Mouse (Mus musculus): Measurements from ENCODE around the gene Wscd2. TPM values are rescaled to one million over a fixed set of nuclear protein-coding genes. Genes with fewer than 3 reads are reported as not detected.

Wscd2 gene
- polyA plus RNA-seq (2015; fragmentation: Nextera tagmentation; extraction: Ambion mirVana) = 6.6 and 11.3 TPM in 2 replicates

DNA sequence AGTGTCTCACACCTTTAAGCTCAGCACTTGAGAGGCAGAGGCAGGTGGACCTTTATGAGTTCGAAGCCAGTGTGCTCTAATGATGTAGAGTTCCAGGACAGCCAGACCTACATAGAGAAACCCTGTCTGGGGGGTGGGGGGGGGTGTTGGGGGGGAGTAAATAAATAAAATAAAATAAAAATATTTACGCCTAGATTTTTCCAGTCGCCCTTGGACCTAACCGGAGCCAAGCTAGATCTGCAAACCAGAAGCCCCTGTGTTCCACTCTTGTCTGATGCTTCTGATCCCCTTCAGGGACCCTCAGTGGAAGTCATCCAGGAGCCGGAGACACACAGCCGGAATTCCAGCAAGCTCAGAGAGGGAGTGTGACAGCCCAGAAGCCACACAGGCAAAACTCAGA lies at the start of gene Wscd2:
Gene Wscd2 (plus strand): TSS at position 301 of the 400 bp plus-strand sequence.
- peak within 1 kb of the TSS; percentile 58 for H3K4me3 ChIP-seq (replicated peaks; ENCODE audit: low read length)
- ATAC-seq = no peak
- WGBS = 56% methylated on average over 6 of the region's 6 CpGs

GRCm38 (mm10) chr5:113442180-113442579 lies 48.0 kb upstream of the Wscd2 start:
- Histone ChIP-seq H3K9ac (replicated peaks; ENCODE audit: low read depth, low read length) (no peak overlapping the region), H3K36me3 (ENCODE audit: control insufficient read depth, insufficient read depth) (no peaks in the 10 kb centered on the region), H3K27me3 (replicated peaks; ENCODE audit: control insufficient read depth, insufficient read depth, low read length) (no peaks in the 10 kb centered on the region), H3K27ac (ENCODE audit: low read length) (no peak overlapping the region), H3K4me1 (replicated peaks; ENCODE audit: control insufficient read depth, insufficient read depth, low read length) (no peaks in the 10 kb centered on the region), H3K4me2 (ENCODE audit: low read length) (no peak overlapping the region), H3K9me3 (ENCODE audit: control insufficient read depth, low read length) (no peaks in the 10 kb centered on the region), H3K4me3 (replicated peaks; ENCODE audit: low read length) (no peak overlapping the region)
- no peak for ATAC-seq
- WGBS = 45% methylated on average over 3 of the region's 3 CpGs

More for the DNA sequence above, at the start of gene Wscd2:
- no peaks in the 10 kb centered on the region for H3K36me3 ChIP-seq (ENCODE audit: control insufficient read depth, insufficient read depth)
- peaks cover 26% of the 10 kb centered on the region for H3K4me1 ChIP-seq (replicated peaks; ENCODE audit: control insufficient read depth, insufficient read depth, low read length)
- H3K27ac ChIP-seq (ENCODE audit: low read length) = peak within 1 kb of the TSS; percentile 66
- no peaks in the 10 kb centered on the region for H3K9me3 ChIP-seq (ENCODE audit: control insufficient read depth, low read length)
- no peaks in the 10 kb centered on the region for H3K27me3 ChIP-seq (replicated peaks; ENCODE audit: control insufficient read depth, insufficient read depth, low read length)
- peak within 1 kb of the TSS; percentile 60 for H3K4me2 ChIP-seq (ENCODE audit: low read length)
- H3K9ac ChIP-seq (replicated peaks; ENCODE audit: low read depth, low read length) = peak within 1 kb of the TSS; percentile 61

DNA sequence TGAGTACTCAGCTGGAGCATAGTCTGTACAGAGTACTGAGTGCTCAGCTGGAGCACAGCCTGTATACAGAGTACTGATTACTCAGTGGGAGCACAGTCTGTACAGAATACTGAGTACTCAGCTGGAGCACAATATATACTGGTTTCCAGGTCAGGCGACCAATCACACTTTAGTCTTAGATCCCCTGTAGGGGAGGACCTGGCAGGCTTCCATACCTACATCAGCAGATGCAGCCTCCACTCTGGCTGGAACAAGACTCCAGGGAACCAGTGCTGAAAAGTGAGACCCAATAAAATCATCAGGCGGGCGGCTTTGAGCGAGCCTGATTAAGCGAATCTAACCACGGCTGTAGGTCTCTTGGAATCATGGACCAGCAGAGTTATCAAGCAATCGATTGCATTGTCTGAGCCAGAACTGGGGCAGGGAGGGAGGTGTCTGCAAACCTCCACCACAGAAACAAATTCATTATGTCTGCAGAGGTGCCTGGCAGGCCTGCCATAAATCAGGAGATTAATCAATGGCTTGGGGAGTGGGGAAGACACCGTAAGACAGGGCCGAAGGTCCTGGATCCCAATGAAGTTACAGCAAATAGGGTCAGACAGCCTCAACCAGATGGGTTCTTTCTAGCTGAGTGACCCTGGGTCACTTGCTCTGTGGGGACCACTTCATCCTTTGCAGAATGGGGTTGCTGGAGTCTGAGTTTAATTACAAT lies 42.0 kb upstream of the Wscd2 start:
- H3K9ac ChIP-seq (replicated peaks; ENCODE audit: low read depth, low read length) = no peak overlapping the region
- no peaks in the 10 kb centered on the region for H3K9me3 ChIP-seq (ENCODE audit: control insufficient read depth, low read length)
- H3K4me2 ChIP-seq (ENCODE audit: low read length) = no peak overlapping the region
- 70% methylated on average over 9 of the region's 9 CpGs for WGBS
- ATAC-seq = no peak
- H3K27me3 ChIP-seq (replicated peaks; ENCODE audit: control insufficient read depth, insufficient read depth, low read length) = no peaks in the 10 kb centered on the region
- H3K4me1 ChIP-seq (replicated peaks; ENCODE audit: control insufficient read depth, insufficient read depth, low read length) = peaks cover 5% of the 10 kb centered on the region
- H3K36me3 ChIP-seq (ENCODE audit: control insufficient read depth, insufficient read depth) = no peaks in the 10 kb centered on the region
- H3K4me3 ChIP-seq (replicated peaks; ENCODE audit: low read length) = no peak overlapping the region
- no peak overlapping the region for H3K27ac ChIP-seq (ENCODE audit: low read length)

DNA sequence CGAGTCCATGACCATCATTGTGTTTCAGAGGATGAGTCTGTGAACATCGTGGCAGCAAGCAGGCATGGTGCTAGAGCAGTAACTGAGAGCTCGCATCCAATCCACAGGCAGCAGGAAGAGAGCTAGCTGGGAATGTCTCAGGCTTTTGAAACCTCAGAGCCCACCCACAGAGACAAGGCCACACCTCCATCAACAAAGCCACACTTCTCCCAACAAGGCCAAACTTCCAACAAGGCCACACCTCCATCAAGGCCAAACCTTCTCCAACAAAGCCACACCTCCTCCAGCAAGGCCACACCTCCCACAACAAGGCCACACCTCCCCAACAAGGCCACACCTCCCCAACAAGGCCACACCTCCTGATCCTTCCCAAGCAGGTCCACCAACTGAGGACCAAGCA lies 40.8 kb upstream of the Wscd2 start:
- Histone ChIP-seq H3K4me1 (replicated peaks; ENCODE audit: control insufficient read depth, insufficient read depth, low read length) (peaks cover 5% of the 10 kb centered on the region), H3K36me3 (ENCODE audit: control insufficient read depth, insufficient read depth) (no peaks in the 10 kb centered on the region), H3K9ac (replicated peaks; ENCODE audit: low read depth, low read length) (no peak overlapping the region), H3K4me3 (replicated peaks; ENCODE audit: low read length) (no peak overlapping the region), H3K27me3 (replicated peaks; ENCODE audit: control insufficient read depth, insufficient read depth, low read length) (no peaks in the 10 kb centered on the region), H3K9me3 (ENCODE audit: control insufficient read depth, low read length) (no peaks in the 10 kb centered on the region), H3K27ac (ENCODE audit: low read length) (no peak overlapping the region), H3K4me2 (ENCODE audit: low read length) (no peak overlapping the region)
- WGBS = 79% methylated on average over 3 of the region's 3 CpGs
- no peak for ATAC-seq

GRCm38 (mm10) chr5:113452691-113453090 lies 37.4 kb upstream of the Wscd2 start:
- Histone ChIP-seq H3K4me3 (replicated peaks; ENCODE audit: low read length) (no peak overlapping the region), H3K27ac (ENCODE audit: low read length) (no peak overlapping the region), H3K4me2 (ENCODE audit: low read length) (no peak overlapping the region), H3K9me3 (ENCODE audit: control insufficient read depth, low read length) (no peaks in the 10 kb centered on the region; the same call in 1 of the 2 replicates), H3K9ac (replicated peaks; ENCODE audit: low read depth, low read length) (no peak overlapping the region), H3K36me3 (ENCODE audit: control insufficient read depth, insufficient read depth) (no peaks in the 10 kb centered on the region), H3K4me1 (replicated peaks; ENCODE audit: control insufficient read depth, insufficient read depth, low read length) (peaks cover 7% of the 10 kb centered on the region), H3K27me3 (replicated peaks; ENCODE audit: control insufficient read depth, insufficient read depth, low read length) (no peaks in the 10 kb centered on the region)
- no peak for ATAC-seq
- 6% methylated on average over 1 of the region's 1 CpGs for whole genome bisulfite sequencing

DNA sequence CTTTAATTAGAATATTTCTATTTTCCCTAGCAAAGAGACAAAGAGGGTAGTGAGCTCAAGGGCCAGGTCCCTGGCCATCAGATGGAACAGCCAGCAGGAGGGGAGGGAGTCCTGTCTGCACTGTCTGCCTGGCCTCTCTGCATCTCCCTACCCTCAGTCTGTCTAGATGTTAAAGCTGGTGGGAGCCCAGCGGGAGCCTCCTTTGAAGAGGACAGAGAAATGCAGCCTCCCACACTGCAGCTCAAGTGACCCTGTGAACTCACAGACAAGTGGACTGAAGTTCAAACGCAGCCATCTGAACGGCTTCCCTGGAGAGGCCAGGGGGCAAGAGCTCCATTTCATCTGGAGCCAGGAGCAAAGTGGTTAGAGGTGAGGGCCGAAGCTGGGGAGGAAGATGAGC lies 36.8 kb upstream of the Wscd2 start:
- Histone ChIP-seq H3K9me3 (ENCODE audit: control insufficient read depth, low read length) (peaks cover 3% of the 10 kb centered on the region; the same call in 1 of the 2 replicates), H3K27me3 (replicated peaks; ENCODE audit: control insufficient read depth, insufficient read depth, low read length) (no peaks in the 10 kb centered on the region), H3K4me3 (replicated peaks; ENCODE audit: low read length) (no peak overlapping the region), H3K27ac (ENCODE audit: low read length) (no peak overlapping the region), H3K36me3 (ENCODE audit: control insufficient read depth, insufficient read depth) (no peaks in the 10 kb centered on the region), H3K4me2 (ENCODE audit: low read length) (no peak overlapping the region), H3K4me1 (replicated peaks; ENCODE audit: control insufficient read depth, insufficient read depth, low read length) (peaks cover 7% of the 10 kb centered on the region), H3K9ac (replicated peaks; ENCODE audit: low read depth, low read length) (no peak overlapping the region)
- ATAC-seq = no peak
- 5% methylated on average over 4 of the region's 4 CpGs for WGBS

- Histone ChIP-seq H3K4me1 (replicated peaks; ENCODE audit: control insufficient read depth, insufficient read depth, low read length) (peaks cover 15% of the 10 kb centered on the region), H3K36me3 (ENCODE audit: control insufficient read depth, insufficient read depth) (no peaks in the 10 kb centered on the region), H3K27me3 (replicated peaks; ENCODE audit: control insufficient read depth, insufficient read depth, low read length) (no peaks in the 10 kb centered on the region), H3K4me3 (replicated peaks; ENCODE audit: low read length) (no peak overlapping the region), H3K9me3 (ENCODE audit: control insufficient read depth, low read length) (peaks cover 3% of the 10 kb centered on the region; the same call in 1 of the 2 replicates), H3K4me2 (ENCODE audit: low read length) (no peak overlapping the region), H3K9ac (replicated peaks; ENCODE audit: low read depth, low read length) (no peak overlapping the region), H3K27ac (ENCODE audit: low read length) (no peak overlapping the region)
- WGBS = 76% methylated on average over 10 of the region's 10 CpGs
- no peak for ATAC-seq
Observed at GRCm38 (mm10) chr5:113456020-113456419, 34.1 kb upstream of the Wscd2 start.

GRCm38 (mm10) chr5:113456756-113457155 lies 33.4 kb upstream of the Wscd2 start:
- Histone ChIP-seq H3K27me3 (replicated peaks; ENCODE audit: control insufficient read depth, insufficient read depth, low read length) (no peaks in the 10 kb centered on the region), H3K9me3 (ENCODE audit: control insufficient read depth, low read length) (peaks cover 3% of the 10 kb centered on the region; the same call in 1 of the 2 replicates), H3K9ac (replicated peaks; ENCODE audit: low read depth, low read length) (no peak overlapping the region), H3K36me3 (ENCODE audit: control insufficient read depth, insufficient read depth) (no peaks in the 10 kb centered on the region), H3K4me3 (replicated peaks; ENCODE audit: low read length) (no peak overlapping the region), H3K4me2 (ENCODE audit: low read length) (no peak overlapping the region), H3K4me1 (replicated peaks; ENCODE audit: control insufficient read depth, insufficient read depth, low read length) (peaks cover 19% of the 10 kb centered on the region), H3K27ac (ENCODE audit: low read length) (no peak overlapping the region)
- 91% methylated on average over 4 of the region's 4 CpGs for WGBS
- no peak for ATAC-seq

DNA sequence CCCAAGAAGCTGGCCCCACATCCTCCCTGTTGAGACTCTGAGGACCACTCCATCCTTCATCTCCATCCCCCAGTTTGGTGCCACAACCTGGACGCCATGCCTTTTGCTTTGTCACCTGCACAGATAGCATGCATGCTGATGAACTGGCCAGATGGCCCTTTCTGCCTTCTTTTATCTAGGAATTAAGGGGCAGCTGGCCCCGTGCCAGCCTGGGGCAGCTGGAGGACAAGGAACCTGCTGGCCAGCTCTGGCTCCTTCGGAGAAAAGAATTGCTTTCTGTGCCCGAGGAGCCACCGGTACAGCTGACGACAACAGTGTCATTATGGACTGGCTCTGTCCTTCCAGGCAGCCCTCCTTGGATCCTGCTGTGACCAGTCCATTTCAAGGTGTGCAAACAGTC lies 32.9 kb upstream of the Wscd2 start:
- WGBS = 32% methylated on average over 6 of the region's 6 CpGs
- H3K36me3 ChIP-seq (ENCODE audit: control insufficient read depth, insufficient read depth) = no peaks in the 10 kb centered on the region
- H3K9me3 ChIP-seq (ENCODE audit: control insufficient read depth, low read length) = peaks cover 3% of the 10 kb centered on the region; the same call in 1 of the 2 replicates
- no peak overlapping the region for H3K27ac ChIP-seq (ENCODE audit: low read length)
- ATAC-seq = no peak
- no peak overlapping the region for H3K4me3 ChIP-seq (replicated peaks; ENCODE audit: low read length)
- H3K4me2 ChIP-seq (ENCODE audit: low read length) = no peak overlapping the region
- H3K9ac ChIP-seq (replicated peaks; ENCODE audit: low read depth, low read length) = no peak overlapping the region
- peaks cover 24% of the 10 kb centered on the region for H3K4me1 ChIP-seq (replicated peaks; ENCODE audit: control insufficient read depth, insufficient read depth, low read length)
- H3K27me3 ChIP-seq (replicated peaks; ENCODE audit: control insufficient read depth, insufficient read depth, low read length) = no peaks in the 10 kb centered on the region

Measured in forebrain, embryonic 16.5 days (tissue).